Mouse (Mus musculus) layer of hippocampus, adult 11-12 months (tissue): Measurements from ENCODE around the gene Xpnpep2.

Experiments used
- DNase-seq: peaks from one replicate; pipeline ENCODE4 v3.0.0; 2022; ENCODE audit warnings: low spot score

Gene Xpnpep2

GRCm38 (mm10) chrX:48170368-48170767 is 61.8 kb downstream of the Xpnpep2 start:
- no peak for DNase-seq

GRCm38 (mm10) chrX:48181844-48182243 is 73.3 kb downstream of the Xpnpep2 start:
- DNase-seq, result no peak

GRCm38 (mm10) chrX:48184703-48185102 is 76.2 kb downstream of the Xpnpep2 start:
- no peak for DNase-seq
